Mouse (Mus musculus): ENCODE measurements at regions not wholly inside any gene's neighbourhood (a gene's known extent, or its start where the extent isn't known, plus 50 kb on each side); places are given as distances from the start of the nearest gene placed in this dataset.

- TF ChIP-seq CTCF (IDR thresholded peaks at IDR 0.05; ENCODE audit: extremely low read depth, insufficient read depth, insufficient read length, insufficient replicate concordance) (no peak), POLR2A (IDR thresholded peaks at IDR 0.05; ENCODE audit: low read depth, low read length) (no peak)
These were observed 58.6 kb upstream of the Fbxo11 start for GRCm38 (mm10) chr17:88123711-88124110.
